Mouse (Mus musculus) kidney, embryonic 14.5 days (tissue): Measurements from ENCODE around the gene Xntrpc. TPM values are rescaled to one million over a fixed set of nuclear protein-coding genes. Genes with fewer than 3 reads are reported as not detected.

Source experiments
- ATAC-seq: fragments of 200-750 bp; cut with Nextera tagmentation; 2 replicates; pipeline ENCODE4 v1.8.0; 2017; ENCODE audit warnings: moderate number of reproducible peaks, mild to moderate bottlenecking, moderate TSS enrichment, moderate library complexity; ENCODE audit not compliant: low FRiP score, low TSS enrichment
- H3K27ac ChIP-seq: fragments of 300-500 bp; sonication (generic); 2 replicates; pipeline ENCODE4 v1.5.1; 2014; ENCODE audit warnings: low read depth, mild to moderate bottlenecking, low read length, moderate library complexity, mixed read lengths
- H3K27me3 ChIP-seq: fragments of 300-500 bp; sonication (generic); 2 replicates; pipeline ENCODE4 v1.6.1; 2014; ENCODE audit warnings: mild to moderate bottlenecking, low read length; ENCODE audit not compliant: control insufficient read depth, insufficient read depth
- H3K36me3 ChIP-seq: fragments of 300-500 bp; sonication (generic); 2 replicates; pipeline ENCODE4 v1.6.1; 2014; ENCODE audit warnings: low read length, mixed read lengths; ENCODE audit not compliant: control insufficient read depth, insufficient read depth
- H3K4me1 ChIP-seq: fragments of 300-500 bp; sonication (generic); 2 replicates; pipeline ENCODE4 v1.6.1; 2014; ENCODE audit warnings: low read length, mixed read lengths; ENCODE audit not compliant: control insufficient read depth, insufficient read depth
- H3K4me2 ChIP-seq: fragments of 300-500 bp; sonication (generic); replicated peaks from 2 replicates; pipeline ENCODE4 v1.6.1; 2014; ENCODE audit warnings: low read depth, mild to moderate bottlenecking, low read length
- H3K4me3 ChIP-seq: fragments of 300-500 bp; sonication (generic); 2 replicates; pipeline ENCODE4 v1.5.1; 2014; ENCODE audit warnings: mild to moderate bottlenecking, low read length
- H3K9ac ChIP-seq: fragments of 300-500 bp; sonication (generic); 2 replicates; pipeline ENCODE4 v1.6.1; 2014; ENCODE audit warnings: low read depth, mild to moderate bottlenecking, low read length, moderate library complexity
- H3K9me3 ChIP-seq: fragments of 300-500 bp; sonication (generic); 2 replicates; pipeline ENCODE4 v1.6.1; 2016; ENCODE audit warnings: low read length; ENCODE audit not compliant: control insufficient read depth
- WGBS: fragments of 180-500 bp; shearing (Covaris S2); extraction: QIAGEN DNeasy Blood & Tissue Kit; methylation state at CpG from one replicate; pipeline ENCODE4 v1.1.7; 2014; 5-methylcytosine and 5-hydroxymethylcytosine counted together
- polyA plus RNA-seq: library from polyadenylated mRNA; unstranded; fragments of >200 nt; fragmentation: Nextera tagmentation; extraction: Ambion mirVana; gene quantifications from 2 replicates; pipeline ENCODE4 v1.2.1, GENCODE M21; 2014

Gene Xntrpc
- polyA plus RNA-seq, 1 experiment from 2014 or later = 1.6 TPM

DNA sequence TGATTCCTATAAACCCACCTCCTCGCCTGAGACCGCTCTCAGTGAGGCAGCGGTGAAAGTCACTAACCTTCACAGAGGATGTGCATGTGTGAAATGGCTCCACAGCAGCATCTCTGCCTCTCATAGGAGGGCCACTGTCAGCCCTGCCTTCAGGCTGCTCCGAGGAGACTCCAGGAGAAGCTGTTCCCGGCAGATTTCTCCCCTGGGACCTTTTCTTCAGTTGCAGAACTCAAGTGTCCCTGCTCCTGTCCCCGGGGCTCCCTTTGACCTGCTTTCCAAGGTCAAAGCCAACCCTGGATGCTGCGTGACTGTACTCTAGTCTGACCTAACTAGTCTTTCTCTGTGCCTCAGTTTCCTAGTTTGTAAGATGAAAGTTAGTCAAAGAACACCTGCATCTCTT, 43.7 kb downstream of the Xntrpc start, which contains the start of gene Art5:
Gene Art5 (minus strand): TSS at position 319 of the 400 bp plus-strand sequence.
- no peak within 1 kb of the TSS for H3K4me3 ChIP-seq
- peaks cover 5% of the 10 kb centered on the region; the same call in 1 of the 2 replicates for H3K4me1 ChIP-seq
- H3K9me3 ChIP-seq = no peaks in the 10 kb centered on the region
- 85% methylated on average over 7 of the region's 7 CpGs for WGBS
- H3K27me3 ChIP-seq = no peaks in the 10 kb centered on the region
- H3K4me2 ChIP-seq = no peak within 1 kb of the TSS
- no peaks in the 10 kb centered on the region for H3K36me3 ChIP-seq
- H3K27ac ChIP-seq = no peak within 1 kb of the TSS
- ATAC-seq = no peak
- no peak within 1 kb of the TSS for H3K9ac ChIP-seq

GRCm38 (mm10) chr7:102109746-102110145, 44.2 kb downstream of the Xntrpc start:
- Histone ChIP-seq H3K9me3 (no peaks in the 10 kb centered on the region), H3K27ac (no peak overlapping the region), H3K4me2 (no peak overlapping the region), H3K36me3 (no peaks in the 10 kb centered on the region), H3K9ac (no peak overlapping the region), H3K27me3 (no peaks in the 10 kb centered on the region), H3K4me1 (peaks cover 5% of the 10 kb centered on the region; the same call in 1 of the 2 replicates), H3K4me3 (no peak overlapping the region)
- no peak for ATAC-seq
- 80% methylated on average over 4 of the region's 4 CpGs for WGBS

- Histone ChIP-seq H3K9me3 (no peaks in the 10 kb centered on the region), H3K36me3 (peaks cover under 1% of the 10 kb centered on the region; the same call in 1 of the 2 replicates), H3K4me1 (no peaks in the 10 kb centered on the region), H3K27me3 (no peaks in the 10 kb centered on the region), H3K9ac (no peak overlapping the region), H3K4me2 (no peak overlapping the region), H3K27ac (no peak overlapping the region), H3K4me3 (no peak overlapping the region)
- no peak for ATAC-seq
- 84% methylated on average over 45 of the region's 45 CpGs for WGBS
Observed at GRCm38 (mm10) chr7:102113151-102113729, 47.7 kb downstream of the Xntrpc start.

DNA sequence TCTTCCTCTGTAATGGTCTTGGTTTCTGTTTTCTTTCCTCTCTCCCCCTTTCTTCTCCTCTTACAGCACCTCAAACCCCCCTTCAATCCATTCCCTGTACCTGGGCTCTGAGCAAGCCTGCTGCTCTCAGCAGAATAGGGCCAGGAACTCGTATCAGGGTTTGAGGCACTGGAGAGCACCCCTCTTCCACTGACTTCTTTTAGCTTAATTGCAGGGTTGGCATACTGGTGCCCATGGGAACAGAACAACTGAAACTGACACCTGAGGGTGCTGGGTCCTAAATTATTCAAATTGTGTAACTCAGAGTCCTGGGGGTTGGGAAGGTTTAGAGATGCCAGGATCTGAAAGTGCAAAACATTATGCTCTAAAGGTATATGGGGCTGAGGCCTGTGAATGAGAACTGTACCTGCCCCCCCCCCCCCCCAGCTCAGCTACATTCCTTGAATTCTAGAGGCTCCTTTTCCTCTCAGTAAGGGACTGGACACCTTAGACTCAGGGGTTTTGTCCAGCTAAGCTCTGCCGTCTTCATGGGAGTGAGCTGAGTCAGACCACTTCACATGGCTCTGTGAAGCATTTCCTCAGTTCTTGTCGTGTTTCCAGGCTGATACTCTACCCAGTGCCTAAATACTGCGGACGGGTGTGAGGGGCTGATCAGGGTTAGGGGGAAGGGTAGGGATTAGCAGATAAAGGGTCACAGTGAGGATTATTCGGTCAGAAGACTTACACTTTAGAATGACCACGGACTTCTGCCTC, 51.2 kb downstream of the Xntrpc start, which contains the start of gene Chrna10:
Gene Chrna10 (minus strand): TSS at position 250 of the 753 bp plus-strand sequence.
- peaks cover 35% of the 10 kb centered on the region for H3K36me3 ChIP-seq
- no peak within 1 kb of the TSS for H3K27ac ChIP-seq
- no peak within 1 kb of the TSS for H3K9ac ChIP-seq
- no peak within 1 kb of the TSS for H3K4me2 ChIP-seq
- ATAC-seq = no peak
- no peak within 1 kb of the TSS for H3K4me3 ChIP-seq
- H3K27me3 ChIP-seq = no peaks in the 10 kb centered on the region
- no peaks in the 10 kb centered on the region for H3K4me1 ChIP-seq
- WGBS = 44% methylated on average over 7 of the region's 7 CpGs
- no peaks in the 10 kb centered on the region for H3K9me3 ChIP-seq

GRCm38 (mm10) chr7:102117382-102117781, 51.9 kb downstream of the Xntrpc start:
- Histone ChIP-seq H3K9me3 (no peaks in the 10 kb centered on the region), H3K4me3 (no peak overlapping the region), H3K27me3 (no peaks in the 10 kb centered on the region), H3K36me3 (peaks cover 42% of the 10 kb centered on the region), H3K4me2 (no peak overlapping the region), H3K4me1 (no peaks in the 10 kb centered on the region), H3K9ac (no peak overlapping the region), H3K27ac (no peak overlapping the region)
- 77% methylated on average over 6 of the region's 6 CpGs for WGBS
- no peak for ATAC-seq

DNA sequence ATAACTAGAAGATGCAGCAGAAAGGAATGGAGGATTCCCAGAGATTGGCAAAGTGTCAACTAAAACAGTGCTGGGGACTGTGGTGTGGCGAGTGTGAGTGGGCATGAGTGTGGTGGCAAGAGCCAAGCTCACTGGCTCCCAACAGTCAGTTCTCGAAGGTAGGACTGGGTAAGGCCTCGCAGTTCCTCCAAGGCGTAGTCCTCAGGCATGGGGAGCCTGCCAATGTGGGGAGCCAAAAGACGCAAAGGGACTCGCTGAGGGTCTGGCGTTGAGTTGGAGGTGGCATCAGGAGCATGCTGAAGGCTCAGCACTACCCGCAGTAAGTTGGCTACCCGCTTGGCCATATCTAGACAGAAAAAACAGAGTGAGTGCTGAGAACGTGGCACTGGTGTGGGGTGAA, 54.8 kb downstream of the Xntrpc start:
- Histone ChIP-seq H3K4me2 (no peak overlapping the region), H3K36me3 (peaks cover 71% of the 10 kb centered on the region), H3K9me3 (no peaks in the 10 kb centered on the region), H3K9ac (no peak overlapping the region), H3K4me3 (no peak overlapping the region), H3K27me3 (no peaks in the 10 kb centered on the region), H3K4me1 (no peaks in the 10 kb centered on the region), H3K27ac (no peak overlapping the region)
- 94% methylated on average over 10 of the region's 10 CpGs for WGBS
- no peak for ATAC-seq

DNA sequence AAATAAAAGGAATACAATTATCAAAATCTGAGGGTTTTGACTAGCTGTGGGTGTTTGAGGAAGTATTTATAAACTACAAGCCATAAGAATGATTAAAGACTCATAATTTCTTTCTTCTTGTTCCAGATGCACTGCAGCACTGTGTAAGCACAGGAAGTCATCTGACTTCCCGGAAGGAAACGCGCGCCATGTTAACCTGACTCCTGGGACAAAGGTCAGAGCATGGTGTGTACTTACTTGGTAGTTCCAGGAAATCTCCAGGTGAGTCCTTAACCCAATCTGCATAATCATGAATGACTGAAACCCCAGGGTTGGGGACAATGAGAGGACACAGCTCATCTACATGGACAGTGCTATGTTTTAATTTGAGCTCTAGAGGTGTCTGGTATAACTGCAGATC, 66.9 kb downstream of the Xntrpc start:
- no peak for ATAC-seq
- no peak overlapping the region for H3K4me3 ChIP-seq
- 91% methylated on average over 4 of the region's 4 CpGs for WGBS

GRCm38 (mm10) chr7:102137464-102137863, 72.0 kb downstream of the Xntrpc start:
- no peaks in the 10 kb centered on the region for H3K4me1 ChIP-seq
- no peak overlapping the region for H3K4me3 ChIP-seq
- 84% methylated on average over 1 of the region's 1 CpGs for WGBS
- no peak overlapping the region for H3K4me2 ChIP-seq
- H3K27me3 ChIP-seq = no peaks in the 10 kb centered on the region
- H3K9me3 ChIP-seq = no peaks in the 10 kb centered on the region
- no peak overlapping the region for H3K9ac ChIP-seq
- ATAC-seq = no peak
- H3K27ac ChIP-seq = no peak overlapping the region
- peaks cover 87% of the 10 kb centered on the region for H3K36me3 ChIP-seq

More for the DNA sequence above, 66.9 kb downstream of the Xntrpc start:
- no peaks in the 10 kb centered on the region for H3K27me3 ChIP-seq
- H3K27ac ChIP-seq = no peak overlapping the region
- H3K4me1 ChIP-seq = no peaks in the 10 kb centered on the region
- H3K9ac ChIP-seq = no peak overlapping the region
- H3K4me2 ChIP-seq = no peak overlapping the region
- H3K36me3 ChIP-seq = peaks cover 87% of the 10 kb centered on the region
- H3K9me3 ChIP-seq = no peaks in the 10 kb centered on the region

- Histone ChIP-seq H3K4me3 (no peak overlapping the region), H3K27me3 (no peaks in the 10 kb centered on the region), H3K4me1 (no peaks in the 10 kb centered on the region), H3K4me2 (no peak overlapping the region), H3K36me3 (peaks cover 83% of the 10 kb centered on the region), H3K27ac (no peak overlapping the region), H3K9me3 (no peaks in the 10 kb centered on the region), H3K9ac (no peak overlapping the region)
- ATAC-seq = no peak
- WGBS = 96% methylated on average over 5 of the region's 5 CpGs
Observed at GRCm38 (mm10) chr7:102137898-102138297, 72.4 kb downstream of the Xntrpc start.
